Mouse (Mus musculus): ENCODE measurements around the gene Ptpn7.

DNA sequence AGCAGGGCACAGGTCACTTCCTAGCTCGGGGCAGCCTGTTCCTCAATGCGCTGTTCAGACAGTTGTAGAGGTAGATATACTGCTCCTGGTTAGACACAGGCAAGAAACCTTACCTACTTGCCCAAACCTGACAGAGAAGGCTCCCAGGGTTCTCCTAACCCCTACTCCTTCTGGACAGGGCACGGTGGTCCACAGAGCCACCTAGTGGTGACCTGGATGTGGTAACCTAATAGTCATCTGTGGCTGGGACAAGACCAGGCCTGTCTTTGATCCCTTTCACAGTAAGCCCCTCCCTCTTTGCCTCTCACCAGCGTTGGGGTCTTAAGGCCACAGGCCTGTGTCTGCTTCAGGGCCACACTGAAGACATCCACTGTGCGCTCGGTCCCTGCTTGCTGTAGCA is 23.9 kb upstream of the Ptpn7 start:
- TF ChIP-seq GATA1 (IDR thresholded peaks at IDR 0.05; ENCODE audit: borderline replicate concordance, low read length) (no peak), FLI1 (IDR thresholded peaks at IDR 0.05; ENCODE audit: low read length) (no peak)
